Mouse (Mus musculus) CH12.LX (cell line): ENCODE results near the gene Gm45337. TPM values are rescaled to one million over a fixed set of nuclear protein-coding genes. Genes with fewer than 3 reads are reported as not detected.

Experiments
- DNase-seq: peaks from one replicate; pipeline ENCODE4 v3.0.0-alpha.2; 2013; ENCODE audit errors: extremely low read depth
- H3K27ac ChIP-seq: 2 replicates; pipeline ENCODE4 v1.5.1; 2012; ENCODE audit warnings: low read depth, mild to moderate bottlenecking, control low read depth, moderate library complexity; ENCODE audit not compliant: insufficient read depth
- H3K27me3 ChIP-seq: replicated peaks from 2 replicates; pipeline ENCODE3; 2012; ENCODE audit warnings: inconsistent platforms
- H3K36me3 ChIP-seq, 2 experiments: replicated peaks in 1 of 2; 2 replicates each; pipeline versions ENCODE3 to v1.6.1; 2012; ENCODE audit warnings: inconsistent platforms in 1 of 2, low read length in 1 of 2, mild to moderate bottlenecking in 1 of 2, mixed read lengths in 1 of 2, moderate library complexity in 1 of 2; ENCODE audit not compliant: control insufficient read depth in 1 of 2, insufficient read depth in 1 of 2
- H3K4me1 ChIP-seq, 2 experiments: 2 replicates each; pipeline ENCODE4 v1.6.1; 2012; ENCODE audit warnings: inconsistent platforms in 1 of 2, moderate library complexity in 1 of 2; ENCODE audit not compliant: insufficient read depth in 2 of 2, control insufficient read depth in 1 of 2
- H3K4me2 ChIP-seq: 2 replicates; pipeline ENCODE4 v1.6.1; 2012; ENCODE audit warnings: low read depth, mild to moderate bottlenecking, control low read depth; ENCODE audit not compliant: poor library complexity, insufficient read depth, severe bottlenecking
- H3K4me3 ChIP-seq, 3 experiments: fragments of 150-350 bp in 1 of 3; sonication (generic) in 1 of 3; replicated peaks in 1 of 3; 2 replicates each; pipeline versions ENCODE3 to v1.5.1; 2011 to 2012; ENCODE audit warnings: low read depth in 2 of 3, low read length in 2 of 3, mild to moderate bottlenecking in 2 of 3, moderate library complexity in 2 of 3, control low read depth in 1 of 3, improper control_type of control experiment in 1 of 3, inconsistent platforms in 1 of 3, mixed read lengths in 1 of 3; ENCODE audit not compliant: poor library complexity in 1 of 3
- H3K79me2 ChIP-seq: replicated peaks from 2 replicates; pipeline ENCODE4 v1.6.1; 2012; ENCODE audit warnings: mild to moderate bottlenecking, moderate library complexity; ENCODE audit not compliant: control insufficient read depth, poor library complexity, insufficient read depth, severe bottlenecking; ENCODE audit errors: extremely low read depth
- H3K9ac ChIP-seq: 2 replicates; pipeline ENCODE4 v1.6.1; 2012; ENCODE audit warnings: low read depth, mild to moderate bottlenecking, control low read depth, moderate library complexity; ENCODE audit not compliant: insufficient read depth
- H3K9me3 ChIP-seq: replicated peaks from 2 replicates; pipeline ENCODE3; 2012; ENCODE audit warnings: low read length, inconsistent platforms, mixed read lengths
- BHLHE40 ChIP-seq: IDR thresholded peaks from 2 replicates; pipeline ENCODE4 v1.6.1; 2011; ENCODE audit warnings: mild to moderate bottlenecking, low read depth, low read length, improper control_type of control experiment
- CHD2 ChIP-seq: IDR thresholded peaks from 2 replicates; pipeline ENCODE4 v1.6.1; 2011; ENCODE audit warnings: low read length, improper control_type of control experiment
- E2F4 ChIP-seq: IDR thresholded peaks from 2 replicates; pipeline ENCODE4 v1.6.1; 2011; ENCODE audit warnings: low read depth, low read length, improper control_type of control experiment; ENCODE audit not compliant: insufficient replicate concordance
- ETS1 ChIP-seq: conservative IDR thresholded peaks from 2 replicates; pipeline ENCODE4 v1.6.1; 2012; ENCODE audit warnings: low read depth, mild to moderate bottlenecking, inconsistent platforms, low read length, improper control_type of control experiment, moderate library complexity
- JUN ChIP-seq: IDR thresholded peaks from 2 replicates; pipeline ENCODE4 v1.6.1; 2011; ENCODE audit warnings: low read depth, mild to moderate bottlenecking, low read length, improper control_type of control experiment, moderate library complexity; ENCODE audit not compliant: insufficient read depth
- JUND ChIP-seq: conservative IDR thresholded peaks from 2 replicates; pipeline ENCODE4 v1.6.1; 2011; ENCODE audit warnings: low read depth, low read length, improper control_type of control experiment
- MAX ChIP-seq: IDR thresholded peaks from 2 replicates; pipeline ENCODE4 v1.6.1; 2011; ENCODE audit warnings: low read length, improper control_type of control experiment
- MEF2A ChIP-seq: IDR thresholded peaks from 2 replicates; pipeline ENCODE4 v1.6.1; 2014; ENCODE audit warnings: low read depth, mild to moderate bottlenecking, inconsistent platforms, low read length, improper control_type of control experiment, borderline replicate concordance
- NELFE ChIP-seq: IDR thresholded peaks from 2 replicates; pipeline ENCODE4 v1.6.1; 2011; ENCODE audit warnings: low read depth, low read length, improper control_type of control experiment
- NRF1 ChIP-seq: IDR thresholded peaks from 2 replicates; pipeline ENCODE4 v1.6.1; 2014; ENCODE audit warnings: low read depth, mild to moderate bottlenecking, inconsistent platforms, low read length, improper control_type of control experiment, moderate library complexity
- PAX5 ChIP-seq: IDR thresholded peaks from 2 replicates; pipeline ENCODE4 v1.6.1; 2012; ENCODE audit warnings: low read length, inconsistent platforms, mixed read lengths
- POLR2A ChIP-seq: IDR thresholded peaks from 2 replicates; pipeline ENCODE4 v1.6.1; 2011; ENCODE audit warnings: low read depth, mild to moderate bottlenecking, improper control_type of control experiment, low read length
- POLR2AphosphoS2 ChIP-seq: IDR thresholded peaks from 2 replicates; pipeline ENCODE4 v1.6.1; 2011; ENCODE audit warnings: low read depth, low read length, improper control_type of control experiment
- RAD21 ChIP-seq: IDR thresholded peaks from 2 replicates; pipeline ENCODE4 v1.6.1; 2011; ENCODE audit warnings: low read depth, mild to moderate bottlenecking, low read length, improper control_type of control experiment, moderate library complexity
- RCOR1 ChIP-seq: conservative IDR thresholded peaks from 2 replicates; pipeline ENCODE4 v1.6.1; 2012; ENCODE audit warnings: low read depth, mild to moderate bottlenecking, inconsistent platforms, low read length, improper control_type of control experiment
- SIN3A ChIP-seq: IDR thresholded peaks from 2 replicates; pipeline ENCODE4 v1.6.1; 2012; ENCODE audit warnings: low read length, improper control_type of control experiment, inconsistent platforms
- TCF12 ChIP-seq: IDR thresholded peaks from 2 replicates; pipeline ENCODE4 v1.6.1; 2014; ENCODE audit warnings: low read depth, mild to moderate bottlenecking, inconsistent platforms, low read length, improper control_type of control experiment
- UBTF ChIP-seq: IDR thresholded peaks from 2 replicates; pipeline ENCODE4 v1.6.1; 2012; ENCODE audit warnings: low read depth, mild to moderate bottlenecking, inconsistent platforms, low read length, improper control_type of control experiment, moderate library complexity
- USF1 ChIP-seq: IDR thresholded peaks from 2 replicates; pipeline ENCODE4 v1.6.1; 2014; ENCODE audit warnings: low read depth, mild to moderate bottlenecking, inconsistent platforms, low read length, improper control_type of control experiment
- USF2 ChIP-seq: conservative IDR thresholded peaks from 2 replicates; pipeline ENCODE4 v1.6.1; 2011; ENCODE audit warnings: low read depth, low read length, improper control_type of control experiment
- ZKSCAN1 ChIP-seq: IDR thresholded peaks from 2 replicates; pipeline ENCODE4 v1.6.1; 2012; ENCODE audit warnings: low read depth, inconsistent platforms, low read length, improper control_type of control experiment, borderline replicate concordance
- dilution Hi-C: fragments of 300-500 bp; cut with MboI; formaldehyde crosslinking; loops from 2 replicates; pipeline ENCODE4 v1.14.3; 2020; ENCODE audit warnings: low sequenced_read_pairs; ENCODE audit not compliant: extremely low pct_unique_long_range_greater_than_20kb, extremely low pct_ligation_motif_present
- in situ Hi-C: fragments of 300-500 bp; cut with MboI; formaldehyde crosslinking; loops from 3 replicates; pipeline ENCODE4 v1.14.3; 2019; ENCODE audit warnings: low sequenced_read_pairs, low pct_ligation_motif_present, low pct_unique_long_range_greater_than_20kb, mixed read lengths
- polyA plus RNA-seq: library from polyadenylated mRNA; unstranded; fragments of >175 nt; gene quantifications from 2 replicates; pipeline ENCODE4 v1.2.1, GENCODE M21; 2012; ENCODE audit warnings: low read depth; ENCODE audit not compliant: insufficient read length
- total RNA-seq, 2 experiments: library from RNA; depleted of rRNA; stranded (reverse); fragments of 300-350 nt in 1 of 2; fragments of >200 nt in 1 of 2; gene quantifications; 2 replicates each; pipeline ENCODE4 v1.2.3; 2012 to 2014

The Gm45337 gene
- total and polyA plus RNA-seq, 3 experiments, result not detected

DNA sequence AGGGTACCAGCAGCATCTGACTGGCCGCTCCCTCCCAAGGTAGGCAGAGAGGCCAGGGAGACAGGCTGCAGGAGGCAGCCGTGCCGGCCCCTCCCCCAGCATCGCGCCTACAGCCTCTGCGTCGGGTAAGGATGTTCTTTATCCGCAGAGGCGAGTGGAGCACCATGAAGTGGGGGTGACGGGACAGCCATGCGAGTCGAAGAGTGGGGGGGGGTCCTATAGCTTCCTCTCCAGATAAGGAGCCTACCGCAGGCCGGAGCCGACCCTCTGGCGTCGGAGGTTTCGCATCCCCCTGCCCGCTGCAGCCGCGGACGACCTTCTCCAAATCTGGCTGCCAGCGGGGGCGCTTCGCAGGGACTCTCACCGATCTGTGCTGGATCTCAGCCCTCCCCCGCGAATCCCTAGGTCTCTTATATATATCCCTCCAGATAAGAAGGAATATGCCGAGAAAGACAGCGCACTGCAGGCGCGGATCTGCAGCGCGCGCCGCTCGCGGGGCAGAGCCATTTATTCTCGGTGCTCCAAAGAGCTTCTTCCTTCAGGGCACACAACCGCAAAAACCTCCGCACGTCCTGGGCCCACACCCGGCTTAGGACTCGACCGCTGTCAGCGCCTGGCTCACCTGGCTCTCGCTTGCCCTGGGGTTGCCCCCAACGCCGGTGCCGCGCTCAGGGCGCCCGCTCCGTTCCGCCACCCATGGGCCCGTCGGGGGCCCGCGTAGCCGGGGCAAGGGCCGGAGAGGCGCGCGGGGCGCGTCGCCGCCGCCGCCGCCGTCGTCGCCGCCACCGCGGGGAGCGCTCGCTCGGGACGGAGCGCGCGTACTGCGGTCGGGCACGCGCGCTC lies 49.9 kb downstream of the Gm45337 start:
- dilution Hi-C loops (no loop called here), in situ Hi-C loops (no loop called here)
- Histone ChIP-seq H3K27ac (no peak overlapping the region), H3K79me2 (no peaks in the 10 kb centered on the region), H3K4me1 (peaks cover 5 to 19% of the 10 kb centered on the region in 2 experiments; a peak in 3 of 4 replicates), H3K27me3 (peaks cover 94% of the 10 kb centered on the region), H3K36me3 (no peaks in the 10 kb centered on the region), H3K4me2 (peak overlapping the region; percentile 70), H3K4me3 (peak overlapping the region; percentile 43 to 78 (median 57)), H3K9me3 (no peaks in the 10 kb centered on the region), H3K9ac (peak overlapping the region; percentile 57)
- DNase-seq, result no peak
- TF ChIP-seq NELFE (no peak), USF1 (no peak), UBTF (0 out of 2 replicates have a peak, but pooled peaks have one; percentile 16), SIN3A (no peak), POLR2AphosphoS2 (no peak), NRF1 (no peak), USF2 (no peak), TCF12 (no peak)

DNA sequence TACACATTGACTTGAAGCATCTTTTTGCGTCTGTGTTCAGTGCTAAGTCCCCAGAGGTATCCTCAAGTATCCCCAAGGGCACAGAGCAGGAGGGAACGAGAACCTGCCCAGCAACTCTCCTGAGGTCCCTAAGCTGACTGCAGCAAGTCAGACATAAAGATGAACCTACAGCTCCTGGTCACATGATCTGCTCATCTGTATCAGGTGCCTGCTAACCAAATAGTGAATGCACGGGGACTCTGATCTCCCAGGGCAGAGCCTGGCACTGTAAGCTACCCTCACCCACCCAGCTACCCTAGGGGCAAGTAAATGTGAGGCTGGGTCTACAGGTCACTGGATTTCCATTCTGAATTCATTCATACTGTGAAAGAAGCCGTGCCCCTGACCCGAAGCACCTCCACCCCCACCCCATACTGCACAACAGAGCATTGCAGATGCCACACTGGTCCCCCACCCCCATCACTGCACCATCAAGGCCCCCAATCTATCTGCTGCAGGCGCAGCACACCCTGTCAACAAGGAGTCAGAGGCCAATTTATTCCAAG lies 50.6 kb downstream of the Gm45337 start:
- peaks cover 93% of the 10 kb centered on the region for H3K27me3 ChIP-seq
- peaks cover 5 to 19% of the 10 kb centered on the region in 2 experiments; a peak in 3 of 4 replicates for H3K4me1 ChIP-seq
- dilution Hi-C loops (no loop called here), in situ Hi-C loops (no loop called here)
- peak overlapping the region; percentile 70 for H3K4me2 ChIP-seq
- H3K79me2 ChIP-seq, result no peaks in the 10 kb centered on the region
- no peak for TF ChIP-seq NELFE
- no peak for TF ChIP-seq BHLHE40
- TF ChIP-seq JUN, result no peak
- TF ChIP-seq E2F4, result no peak
- TF ChIP-seq MEF2A, result no peak
- no peak for TF ChIP-seq NRF1
- TF ChIP-seq ZKSCAN1, result no peak
- TF ChIP-seq UBTF, result no peak
- no peak for TF ChIP-seq TCF12
- no peak for TF ChIP-seq PAX5
- TF ChIP-seq SIN3A, result no peak
- TF ChIP-seq CHD2, result no peak
- TF ChIP-seq MAX, result no peak
- no peak for TF ChIP-seq JUND
- TF ChIP-seq ETS1, result no peak
- TF ChIP-seq USF1, result no peak
- TF ChIP-seq RAD21, result no peak
- TF ChIP-seq POLR2A, result no peak
- no peak for TF ChIP-seq RCOR1
- no peak overlapping the region for H3K27ac ChIP-seq
- H3K9me3 ChIP-seq, result no peaks in the 10 kb centered on the region
- H3K9ac ChIP-seq, result no peak overlapping the region
- DNase-seq, result no peak
- peak overlapping the region in 1 of 3 experiments; percentile 78 for H3K4me3 ChIP-seq
- H3K36me3 ChIP-seq, result no peaks in the 10 kb centered on the region
